Mouse (Mus musculus): ENCODE results near the gene Sptan1.

- no peak for TF ChIP-seq EP300 (IDR thresholded peaks at IDR 0.05)
- no peak for TF ChIP-seq CTCF (IDR thresholded peaks at IDR 0.05)
Measured at GRCm38 (mm10) chr2:30063235-30063634, 97.9 kb downstream of the Sptan1 start.

Measured in lung, postnatal 0 days (tissue).